In genomic region chr17:83958706-83959105, GRCm38 (mm10) we compare ENCODE assay signal across 8 mouse cellular contexts.
DNase-seq lines count a peak whose midpoint lies in the region; ATAC-seq lines count a peak whose summit lies in the region.
"Had no signal": no experiment of that assay in that cellular context is flagged by ENCODE, and none has a peak within 500 bp of the region (broad histone marks: within the 10 kb centered on the region; RNA-seq: fewer than 3 reads in every experiment).

No protein-coding gene starts in this region.

- peak overlapping the region; percentile 73 for H3K27ac ChIP-seq in lung, embryonic 15.5 days
- H3K27ac ChIP-seq in intestine, embryonic 15.5 days, result peak overlapping the region; percentile 84
- peak overlapping the region; percentile 81 for H3K27ac ChIP-seq in stomach, embryonic 15.5 days

- DNase-seq in lung, adult 18-20 months, result no peak
- peak; percentile 82 for DNase-seq in large intestine, adult 2 months (ENCODE audit: low read depth, low spot score)
- DNase-seq in urinary bladder, postnatal 10 days (ENCODE audit: low spot score), result no peak
- DNase-seq in testis, postnatal 14 days (ENCODE audit: low spot score), result no peak
- DNase-seq: thymus, postnatal 14 days had no signal

- peaks cover 90% of the 10 kb centered on the region for H3K4me1 ChIP-seq in lung, embryonic 15.5 days
- peaks cover 94% of the 10 kb centered on the region for H3K4me1 ChIP-seq in intestine, embryonic 15.5 days (replicated peaks)
- peaks cover 84% of the 10 kb centered on the region for H3K4me1 ChIP-seq in stomach, embryonic 15.5 days

- H3K4me3 ChIP-seq in lung, embryonic 15.5 days, result no peak overlapping the region
- no peak overlapping the region for H3K4me3 ChIP-seq in intestine, embryonic 15.5 days (replicated peaks)
- no peak overlapping the region for H3K4me3 ChIP-seq in stomach, embryonic 15.5 days (replicated peaks)

- no peak for ATAC-seq in lung, embryonic 15.5 days (ENCODE audit: borderline replicate concordance, extremely low read depth, low FRiP score, low TSS enrichment)
- peak; percentile 84 for ATAC-seq in intestine, embryonic 15.5 days
- peak; percentile 79 for ATAC-seq in stomach, embryonic 15.5 days (ENCODE audit: insufficient read depth, low FRiP score, low read depth)

- no peaks in the 10 kb centered on the region for H3K27me3 ChIP-seq in lung, embryonic 15.5 days
- no peaks in the 10 kb centered on the region for H3K27me3 ChIP-seq in intestine, embryonic 15.5 days (replicated peaks)
- H3K27me3 ChIP-seq in stomach, embryonic 15.5 days (replicated peaks), result no peaks in the 10 kb centered on the region

- no peak overlapping the region for H3K4me2 ChIP-seq in lung, embryonic 15.5 days
- H3K4me2 ChIP-seq in intestine, embryonic 15.5 days (replicated peaks), result peak overlapping the region; percentile 35
- H3K4me2 ChIP-seq in stomach, embryonic 15.5 days, result peak overlapping the region; percentile 34

- H3K9me3 ChIP-seq in lung, embryonic 15.5 days, result no peaks in the 10 kb centered on the region
- H3K9me3 ChIP-seq in intestine, embryonic 15.5 days, result no peaks in the 10 kb centered on the region
- H3K9me3 ChIP-seq in stomach, embryonic 15.5 days, result no peaks in the 10 kb centered on the region

- WGBS in lung, embryonic 15.5 days, result 56% methylated on average over 3 of the region's 3 CpGs
- 60% methylated on average over 3 of the region's 3 CpGs for WGBS in intestine, embryonic 15.5 days
- 36% methylated on average over 3 of the region's 3 CpGs for WGBS in large intestine, adult 2 months
- 57% methylated on average over 3 of the region's 3 CpGs for WGBS in stomach, embryonic 15.5 days

- H3K36me3 ChIP-seq in lung, embryonic 15.5 days, result no peaks in the 10 kb centered on the region
- no peaks in the 10 kb centered on the region for H3K36me3 ChIP-seq in intestine, embryonic 15.5 days
- H3K36me3 ChIP-seq in stomach, embryonic 15.5 days, result no peaks in the 10 kb centered on the region

- H3K9ac ChIP-seq in lung, embryonic 15.5 days, result no peak overlapping the region
- no peak overlapping the region for H3K9ac ChIP-seq in intestine, embryonic 15.5 days
- H3K9ac ChIP-seq in stomach, embryonic 15.5 days, result no peak overlapping the region
